In genomic region chr9:70843270-70843669, GRCm38 (mm10) we compare ENCODE assay signal across 11 mouse cellular contexts.
A peak's percentile ranks its signal among the peaks of the same experiment; 100 is the strongest.
DNase-seq lines count a peak whose midpoint lies in the region; ATAC-seq and TF ChIP-seq lines count a peak whose summit lies in the region.
"Had no signal": no experiment of that assay in that cellular context is flagged by ENCODE, and none has a peak within 500 bp of the region (broad histone marks: within the 10 kb centered on the region; RNA-seq: fewer than 3 reads in every experiment).

No protein-coding gene starts in this region.

- no peak overlapping the region for H3K4me2 ChIP-seq in kidney, embryonic 16.5 days (replicated peaks; ENCODE audit: low read depth, low read length)
- H3K4me2 ChIP-seq in liver, embryonic 14.5 days (ENCODE audit: low read depth), result no peak overlapping the region
- H3K4me2 ChIP-seq in hindbrain, embryonic 16.5 days (ENCODE audit: low read length), result no peak overlapping the region

- TF ChIP-seq EP300 in heart, adult 2 months (IDR thresholded peaks at IDR 0.05; ENCODE audit: insufficient read depth, low read depth, low read length), result no peak
- TF ChIP-seq EP300 in liver, embryonic 14.5 days (IDR thresholded peaks at IDR 0.05; ENCODE audit: low read depth), result no peak

- no peak overlapping the region for H3K9ac ChIP-seq in heart, adult 2 months (ENCODE audit: low read depth, low read length)
- no peak overlapping the region for H3K9ac ChIP-seq in kidney, embryonic 16.5 days (replicated peaks; ENCODE audit: low read length)
- no peak overlapping the region for H3K9ac ChIP-seq in ES-E14 (ENCODE audit: insufficient read depth, low read depth, low read length, poor library complexity, severe bottlenecking)
- no peak overlapping the region for H3K9ac ChIP-seq in liver, embryonic 14.5 days (replicated peaks)
- H3K9ac ChIP-seq in hindbrain, embryonic 16.5 days (ENCODE audit: low read depth, low read length), result no peak overlapping the region

- no peak overlapping the region for H3K27ac ChIP-seq in heart, adult 2 months
- peak overlapping the region; percentile 71 for H3K27ac ChIP-seq in kidney, embryonic 16.5 days (ENCODE audit: low read length)
- no peak overlapping the region for H3K27ac ChIP-seq in ES-E14 (ENCODE audit: insufficient read depth, low read depth, low read length, poor library complexity, severe bottlenecking)
- H3K27ac ChIP-seq in liver, embryonic 14.5 days, result peak overlapping the region; percentile 71
- no peak overlapping the region for H3K27ac ChIP-seq in hindbrain, embryonic 16.5 days (ENCODE audit: low read depth, low read length)

- WGBS in heart, adult 2 months, result 97% methylated on average over 4 of the region's 4 CpGs
- WGBS in kidney, embryonic 16.5 days, result 97% methylated on average over 4 of the region's 4 CpGs
- WGBS in liver, embryonic 14.5 days (ENCODE audit: insufficient replicate concordance), result 78% methylated on average over 4 of the region's 4 CpGs
- 90% methylated on average over 4 of the region's 4 CpGs for WGBS in hindbrain, embryonic 16.5 days

- no peaks in the 10 kb centered on the region for H3K79me2 ChIP-seq in heart, adult 2 months (replicated peaks; ENCODE audit: control insufficient read depth, insufficient read depth, low read length)

- no peaks in the 10 kb centered on the region for H3K9me3 ChIP-seq in kidney, embryonic 16.5 days (ENCODE audit: low read length)
- H3K9me3 ChIP-seq in ES-E14 (ENCODE audit: control insufficient read depth, insufficient read depth, low read depth, low read length), result no peaks in the 10 kb centered on the region
- no peaks in the 10 kb centered on the region for H3K9me3 ChIP-seq in liver, embryonic 14.5 days (ENCODE audit: control insufficient read depth, low read length)
- H3K9me3 ChIP-seq in hindbrain, embryonic 16.5 days (ENCODE audit: control insufficient read depth, low read length), result no peaks in the 10 kb centered on the region

- H3K27me3 ChIP-seq in heart, adult 2 months (ENCODE audit: control insufficient read depth, insufficient read depth, low read length), result no peaks in the 10 kb centered on the region
- H3K27me3 ChIP-seq in kidney, embryonic 16.5 days (ENCODE audit: insufficient read depth, low read length), result no peaks in the 10 kb centered on the region
- H3K27me3 ChIP-seq in liver, embryonic 14.5 days (ENCODE audit: control insufficient read depth, insufficient read depth, low read length), result no peaks in the 10 kb centered on the region
- no peaks in the 10 kb centered on the region for H3K27me3 ChIP-seq in hindbrain, embryonic 16.5 days (replicated peaks; ENCODE audit: control insufficient read depth, insufficient read depth, low read length)

- in situ Hi-C loops in ES-E14 (cut with MboI; ENCODE audit: low sequenced_read_pairs in 2 of 2, unreplicated experiment in 2 of 2), result no loop called here

- TF ChIP-seq CTCF in heart, adult 2 months (IDR thresholded peaks at IDR 0.05), result peak; percentile 38
- TF ChIP-seq CTCF in liver, embryonic 14.5 days (IDR thresholded peaks at IDR 0.05; ENCODE audit: low read depth), result peak; percentile 68

- no peak for ATAC-seq in kidney, embryonic 16.5 days (ENCODE audit: low FRiP score, low TSS enrichment)
- no peak for ATAC-seq in liver, embryonic 14.5 days (ENCODE audit: insufficient read depth)
- ATAC-seq in hindbrain, embryonic 16.5 days, result no peak

- TF ChIP-seq POLR2A in heart, adult 2 months (IDR thresholded peaks at IDR 0.05; ENCODE audit: insufficient read depth, low read depth, low read length), result no peak

- intact Hi-C loops in heart, adult 2 months (cut with DNase I), result loop anchor here (5.0 kb wide), 1 partner anchor 69 kb away; no protein-coding TSS in a partner anchor

- H3K4me1 ChIP-seq in heart, adult 2 months (ENCODE audit: control insufficient read depth, insufficient read depth, low read length), result peaks cover 20% of the 10 kb centered on the region
- peaks cover 30% of the 10 kb centered on the region for H3K4me1 ChIP-seq in kidney, embryonic 16.5 days (ENCODE audit: insufficient read depth, low read length)
- peaks cover 4 to 9% of the 10 kb centered on the region in 2 experiments; a peak in 3 of 4 replicates for H3K4me1 ChIP-seq in ES-E14 (ENCODE audit: control insufficient read depth in 2 of 2, insufficient read depth in 2 of 2, low read length in 2 of 2, poor library complexity in 1 of 2)
- peaks cover 57 to 68% of the 10 kb centered on the region in 2 experiments for H3K4me1 ChIP-seq in liver, embryonic 14.5 days (replicated peaks; ENCODE audit: control insufficient read depth in 2 of 2, insufficient read depth in 2 of 2, low read length in 1 of 2)
- no peaks in the 10 kb centered on the region for H3K4me1 ChIP-seq in hindbrain, embryonic 16.5 days (ENCODE audit: control insufficient read depth, insufficient read depth, low read depth, low read length)

- no peaks in the 10 kb centered on the region; the same call in 1 of the 2 replicates for H3K36me3 ChIP-seq in heart, adult 2 months (ENCODE audit: control insufficient read depth, insufficient read depth, low read length)
- no peaks in the 10 kb centered on the region for H3K36me3 ChIP-seq in kidney, embryonic 16.5 days (ENCODE audit: insufficient read depth, low read length)
- H3K36me3 ChIP-seq in ES-E14 (ENCODE audit: control insufficient read depth, insufficient read depth, low read length, poor library complexity, severe bottlenecking), result no peaks in the 10 kb centered on the region
- H3K36me3 ChIP-seq in liver, embryonic 14.5 days (replicated peaks; ENCODE audit: control insufficient read depth, insufficient read depth, low read depth), result no peaks in the 10 kb centered on the region
- no peaks in the 10 kb centered on the region for H3K36me3 ChIP-seq in hindbrain, embryonic 16.5 days (ENCODE audit: control insufficient read depth, insufficient read depth, low read length)

- H3K4me3 ChIP-seq in heart, adult 2 months, result no peak overlapping the region
- no peak overlapping the region for H3K4me3 ChIP-seq in kidney, embryonic 16.5 days (ENCODE audit: low read length)
- no peak overlapping the region for H3K4me3 ChIP-seq in ES-E14 (ENCODE audit: insufficient read depth in 1 of 2, low read depth in 1 of 2, low read length in 2 of 2, poor library complexity in 1 of 2, severe bottlenecking in 1 of 2)
- no peak overlapping the region for H3K4me3 ChIP-seq in liver, embryonic 14.5 days (ENCODE audit: insufficient read depth in 1 of 2, low read depth in 2 of 2, low read length in 2 of 2)
- H3K4me3 ChIP-seq in hindbrain, embryonic 16.5 days (ENCODE audit: low read length), result no peak overlapping the region

- no peak for DNase-seq in heart, adult 2 months
- DNase-seq in heart, postnatal 4 days, result no peak
- no peak for DNase-seq in kidney, postnatal 14 days
- DNase-seq in ES-E14 (ENCODE audit: low read depth, low spot score), result no peak
- no peak for DNase-seq in liver, embryonic 14.5 days (ENCODE audit: low read depth in 3 of 3, low spot score in 3 of 3)
- DNase-seq in adrenal gland, adult 2 months, result no peak
- DNase-seq: layer of hippocampus, postnatal 36 days; lung, postnatal 36 days; thymus, postnatal 36 days had no signal

TF ChIP-seq in ES-E14, 5 proteins besides CTCF, POLR2A, EP300 and RAD21:
- TF ChIP-seq MAFK (IDR thresholded peaks at IDR 0.05; ENCODE audit: insufficient read depth, low read depth, low read length), result no peak
- peak; percentile 37; the same call in 1 of the 2 replicates for TF ChIP-seq ZC3H11A (IDR thresholded peaks at IDR 0.05; ENCODE audit: borderline replicate concordance, low read depth, low read length)
TF ChIP-seq in ES-E14: peak in this region for 1.

Comparison
In these comparisons a context has a peak if more than half of its experiments do, and no peak if none do; other contexts are left out.
1. H3K27ac ChIP-seq: peak in kidney, embryonic 16.5 days (single experiment) and liver, embryonic 14.5 days (single experiment); none in heart, adult 2 months (single experiment), ES-E14 (single experiment) and hindbrain, embryonic 16.5 days (single experiment).